Mouse (Mus musculus) heart, postnatal 14 days (tissue): ENCODE measurements around the gene Cggbp1. TPM values are rescaled to one million over a fixed set of nuclear protein-coding genes. Genes with fewer than 3 reads are reported as not detected.

ENCODE experiments used
- DNase-seq, 2 experiments: peaks; one replicate each; pipeline ENCODE4 v3.0.0; 2021 to 2022
- intact Hi-C: fragments of 180-260 bp; cut with DNase I; formaldehyde crosslinking; loops from one replicate; pipeline ENCODE4 v1.15.1; 2025
- total RNA-seq, 2 experiments: library from RNA; stranded (reverse); gene quantifications; 2 replicates each; pipeline ENCODE4 v1.2.3; 2021

The Cggbp1 gene
- total RNA-seq, 2 experiments from 2014 or later = 45.7 to 52.6 TPM

DNA sequence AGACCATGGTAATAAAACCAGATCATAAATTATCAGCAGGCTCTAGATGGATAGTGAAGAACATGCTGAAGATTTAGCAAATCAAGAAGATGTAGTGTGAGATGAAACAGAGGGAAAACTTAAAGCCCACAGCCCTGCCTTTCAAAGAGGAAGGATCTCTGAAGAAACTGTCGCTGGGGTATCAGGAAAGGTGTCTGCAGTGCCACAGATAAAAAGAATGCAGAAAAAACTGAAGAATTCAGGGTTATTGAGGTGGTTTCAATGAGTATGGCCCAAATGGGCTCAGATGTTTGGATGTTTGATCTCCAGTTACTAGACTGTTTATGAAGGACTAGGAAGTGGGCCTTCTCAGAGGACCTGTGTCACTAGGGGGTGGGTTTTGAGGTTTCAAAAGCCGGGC lies 17.8 kb downstream of the Cggbp1 start:
- intact Hi-C loops = loop anchor here (5.0 kb wide), 1 partner anchor 97 kb away; the partner anchor contains the start of gene 4930453N24Rik
- no peak for DNase-seq

DNA sequence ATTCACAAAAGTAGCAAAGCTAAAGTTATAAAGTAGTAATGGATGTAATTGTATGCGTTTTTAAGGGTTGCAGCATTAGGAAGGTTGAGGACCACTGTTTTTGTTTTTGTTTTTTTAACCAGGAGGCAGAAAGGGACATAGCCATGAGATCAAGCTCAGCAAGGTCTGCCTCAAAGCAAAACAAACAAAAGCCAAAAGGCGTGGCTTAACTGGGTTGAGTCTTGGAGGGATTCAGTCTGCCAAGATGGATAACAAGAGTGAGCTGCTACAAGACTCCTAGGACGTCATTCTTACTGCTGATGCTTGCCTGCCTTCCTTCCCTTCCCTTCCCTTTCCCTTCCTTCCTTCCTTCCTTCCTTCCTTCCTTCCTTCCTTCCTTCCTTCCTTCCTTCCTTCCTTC lies 20.5 kb downstream of the Cggbp1 start:
- DNase-seq = peak in 1 of 2 experiments; percentile 24
- intact Hi-C loops = loop anchor here (5.0 kb wide), 1 partner anchor 100 kb away; the partner anchor contains the start of gene 4930453N24Rik

DNA sequence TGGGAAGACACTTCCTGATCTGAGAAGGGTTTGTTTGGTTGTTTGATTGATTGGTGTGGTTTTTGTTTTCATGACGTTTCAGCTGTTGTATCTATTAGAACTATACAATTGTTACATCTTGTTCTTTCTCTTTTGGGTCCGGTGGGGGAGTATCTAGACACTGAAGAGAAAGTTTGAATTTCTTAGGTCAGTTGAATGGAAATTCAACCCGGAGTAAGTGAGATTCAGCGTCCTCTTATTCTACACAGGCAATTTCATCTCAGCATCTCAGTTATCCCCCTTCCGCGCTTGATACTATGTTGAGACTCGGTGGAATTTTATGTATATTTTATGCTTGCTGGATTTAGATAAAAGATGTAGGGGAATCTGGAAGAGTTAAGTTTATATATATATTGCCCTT lies 21.0 kb downstream of the Cggbp1 start:
- no peak for DNase-seq
- intact Hi-C loops = loop anchor here (1.0 to 5.0 kb wide), 2 partner anchors 21 to 101 kb away; partner anchors contain the start of gene 4930453N24Rik

DNA sequence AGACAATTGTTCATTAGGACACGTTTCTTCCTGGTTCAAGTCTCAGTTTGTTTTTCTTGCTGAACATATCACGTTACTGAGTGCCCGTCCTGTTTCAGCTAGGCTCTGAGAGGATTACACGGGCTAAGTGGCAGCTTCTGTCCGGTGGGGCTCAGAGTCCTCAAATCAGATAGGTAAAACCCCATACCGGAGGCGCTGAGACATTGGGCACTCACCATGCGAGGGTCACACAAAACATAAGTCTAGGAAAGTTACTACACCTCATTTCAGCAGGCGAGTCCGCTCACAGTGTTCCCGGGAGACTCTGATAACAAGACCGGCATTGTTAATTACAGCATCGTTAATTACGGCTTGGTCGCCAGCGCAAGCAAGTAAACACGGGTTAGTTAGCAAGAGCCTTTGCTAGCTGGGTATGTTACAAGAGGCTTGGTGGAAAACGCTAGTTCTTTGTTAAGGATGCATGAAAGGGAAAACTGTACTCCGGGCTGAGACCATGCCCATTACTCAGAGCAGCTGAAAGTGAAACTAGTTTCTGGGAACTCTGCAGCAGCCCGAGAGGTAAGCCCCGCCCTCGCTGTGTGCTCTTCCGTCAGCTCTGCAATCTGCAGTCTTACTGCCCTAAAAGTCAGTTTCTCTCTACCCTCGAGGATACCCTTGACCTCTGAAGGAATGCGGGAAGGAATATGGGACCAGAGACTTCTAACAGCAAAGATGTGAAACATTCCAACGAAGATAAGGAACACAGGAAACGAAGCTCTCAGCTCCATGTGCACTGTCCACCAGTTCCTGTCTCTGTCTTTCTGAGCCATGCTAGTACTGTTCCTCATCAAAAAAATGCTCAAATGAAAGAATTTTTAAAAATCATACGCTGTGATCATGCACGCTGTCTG lies 21.9 kb downstream of the Cggbp1 start:
- DNase-seq = peak; percentile 63 to 68
- intact Hi-C loops = loop anchor here (1.0 to 5.0 kb wide), 2 partner anchors 21 to 101 kb away; partner anchors contain the start of gene 4930453N24Rik

DNA sequence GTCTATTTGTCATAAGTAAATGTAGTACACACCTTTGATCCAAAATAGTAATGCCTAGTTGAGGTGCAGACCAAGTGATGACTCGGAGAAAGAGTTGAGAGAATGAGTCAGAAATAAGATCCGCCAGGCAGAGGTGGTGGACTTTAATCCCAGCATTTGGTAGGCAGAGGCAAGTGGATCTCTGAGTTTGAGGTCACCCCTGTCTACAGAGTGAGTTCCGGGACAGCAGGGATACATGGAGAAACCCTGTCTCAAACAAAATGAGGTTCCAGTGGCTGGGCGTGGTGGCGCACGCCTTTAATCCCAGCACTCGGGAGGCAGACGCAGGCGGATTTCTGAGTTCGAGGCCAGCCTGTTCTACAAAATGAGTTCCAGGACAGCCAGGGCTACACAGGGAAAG lies 23.6 kb downstream of the Cggbp1 start:
- intact Hi-C loops = no loop called here
- no peak for DNase-seq

DNA sequence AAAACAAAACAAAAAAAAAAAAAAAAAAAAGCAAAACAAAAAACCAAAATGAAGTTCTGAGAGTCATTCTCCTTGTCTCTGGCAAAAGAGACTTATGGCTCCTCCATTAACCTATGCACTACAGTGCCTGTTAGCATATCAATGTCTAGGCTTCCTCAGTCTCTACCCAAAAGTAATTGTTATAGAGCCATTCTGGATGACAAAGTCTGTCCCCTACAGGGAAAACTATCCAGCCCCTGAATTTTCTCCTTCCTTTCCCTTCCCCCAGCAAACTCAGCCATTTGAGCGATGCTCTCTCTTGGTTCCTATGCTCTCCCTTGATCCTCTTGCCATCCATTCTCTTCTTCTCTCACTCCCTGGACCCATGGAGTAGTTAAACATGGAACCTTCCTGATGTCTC lies 24.0 kb downstream of the Cggbp1 start:
- intact Hi-C loops = no loop called here
- DNase-seq = no peak

DNA sequence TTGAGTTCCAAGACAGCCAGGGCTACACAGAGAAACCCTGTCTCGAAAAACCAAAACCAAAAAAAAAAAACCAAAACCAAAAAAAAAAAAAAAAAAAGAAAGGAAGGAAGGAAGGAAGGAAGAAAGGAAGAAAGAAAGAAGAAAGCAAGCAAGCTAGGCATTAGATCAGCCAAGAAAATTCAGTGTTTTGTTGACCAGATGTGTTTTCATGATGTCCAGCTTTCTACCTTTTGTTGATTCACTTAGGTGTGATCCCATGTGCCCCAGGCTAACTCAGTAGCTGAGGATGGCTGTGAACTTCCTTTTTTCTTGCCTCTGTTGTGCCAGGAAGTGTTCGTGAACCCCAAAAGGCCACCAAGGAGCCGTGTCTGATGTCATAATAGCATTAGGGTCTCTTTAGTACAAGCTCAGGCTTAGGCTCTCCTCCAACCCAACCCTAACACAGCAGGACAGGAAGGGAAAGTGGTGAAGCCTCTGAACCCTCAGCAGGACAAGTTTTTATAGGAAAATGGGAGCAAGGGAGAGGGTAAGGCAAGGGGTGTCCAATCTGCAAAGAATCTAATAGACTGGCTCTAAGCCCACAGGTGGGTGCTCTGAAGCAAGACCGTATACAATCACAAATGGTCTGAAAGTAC lies 25.0 kb downstream of the Cggbp1 start:
- no peak for DNase-seq
- intact Hi-C loops = no loop called here

DNA sequence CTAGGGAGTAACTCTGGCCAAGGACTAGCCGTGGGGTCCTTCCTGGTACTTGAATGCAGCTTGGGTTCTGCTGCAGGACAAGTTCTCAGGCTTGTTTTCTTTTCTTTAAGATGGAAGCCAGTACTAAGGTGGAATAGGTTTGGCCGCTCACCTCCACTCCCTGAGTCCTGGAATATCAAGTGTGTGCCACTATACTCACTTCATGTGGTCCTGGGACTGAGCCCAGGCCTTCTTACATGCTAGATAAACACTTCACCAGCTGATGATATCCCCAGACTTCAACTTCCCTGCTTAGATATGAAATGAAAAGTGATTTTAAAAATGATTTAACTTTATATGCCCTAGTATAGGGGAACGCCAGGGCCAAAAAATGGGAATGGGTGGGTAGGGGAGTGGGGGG lies 25.5 kb downstream of the Cggbp1 start:
- DNase-seq = no peak
- intact Hi-C loops = no loop called here

DNA sequence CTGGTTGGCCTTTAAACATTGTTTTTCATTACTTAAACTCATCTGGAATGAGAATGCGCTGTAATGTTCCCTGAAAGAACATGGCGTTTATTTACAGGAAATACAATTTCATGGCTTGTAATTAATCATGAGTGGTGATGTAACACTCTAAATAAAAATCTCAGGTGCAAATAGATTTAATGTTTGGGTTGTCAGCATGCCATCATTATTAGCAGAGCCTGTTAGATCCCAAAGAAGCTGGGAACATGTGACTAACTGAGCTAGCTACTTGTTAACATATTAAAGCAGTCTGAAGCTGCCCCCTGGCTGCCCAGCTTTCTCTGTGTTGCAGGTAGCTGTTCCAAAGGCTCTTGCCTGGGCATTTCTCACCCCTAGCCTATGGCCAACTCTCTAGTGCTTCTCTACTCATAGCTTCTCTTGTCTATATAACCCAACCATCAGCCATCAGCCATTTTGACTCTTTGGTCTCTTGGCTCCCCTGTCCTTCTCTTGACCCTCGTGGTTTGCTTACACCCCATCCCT lies 26.9 kb downstream of the Cggbp1 start:
- intact Hi-C loops = no loop called here
- no peak for DNase-seq

DNA sequence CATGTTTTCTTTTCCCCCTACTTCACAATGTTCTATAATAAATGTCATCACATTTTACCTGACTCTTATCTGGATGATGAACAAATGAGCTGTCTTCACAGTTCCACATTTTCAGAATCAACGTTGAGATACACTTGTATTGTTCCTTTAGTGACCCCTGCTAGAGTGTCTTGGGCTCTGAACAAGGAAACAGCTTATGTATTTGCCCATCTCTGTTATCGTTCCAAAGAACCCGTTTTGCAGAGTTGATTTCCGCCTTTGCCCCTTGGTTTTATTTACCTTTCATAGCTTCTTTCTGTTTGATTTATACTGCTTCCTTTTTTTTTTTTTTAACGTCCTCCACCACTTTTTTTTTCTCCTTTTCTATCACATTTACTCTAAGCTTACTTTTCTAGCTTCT lies 27.9 kb downstream of the Cggbp1 start:
- intact Hi-C loops = no loop called here
- DNase-seq = no peak

DNA sequence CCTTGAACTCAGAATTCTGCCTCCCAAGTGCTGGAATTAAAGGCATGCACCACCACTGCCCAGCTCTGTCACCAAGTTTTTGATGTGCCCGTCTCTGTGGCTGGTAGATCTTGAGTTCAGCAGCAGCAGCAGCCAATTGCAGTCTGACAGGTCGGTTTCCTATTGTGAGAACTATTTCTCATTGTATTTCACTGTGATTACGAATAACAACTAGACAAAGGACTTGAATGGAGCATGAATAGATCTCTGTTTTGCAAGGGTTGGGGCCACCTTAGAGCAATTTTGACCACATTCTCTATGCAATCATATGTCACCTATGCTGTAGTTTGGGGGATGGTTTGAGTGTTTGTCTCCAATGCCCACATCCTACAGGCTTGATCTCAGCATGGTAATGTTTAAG lies 29.2 kb downstream of the Cggbp1 start:
- DNase-seq = no peak
- intact Hi-C loops = no loop called here

DNA sequence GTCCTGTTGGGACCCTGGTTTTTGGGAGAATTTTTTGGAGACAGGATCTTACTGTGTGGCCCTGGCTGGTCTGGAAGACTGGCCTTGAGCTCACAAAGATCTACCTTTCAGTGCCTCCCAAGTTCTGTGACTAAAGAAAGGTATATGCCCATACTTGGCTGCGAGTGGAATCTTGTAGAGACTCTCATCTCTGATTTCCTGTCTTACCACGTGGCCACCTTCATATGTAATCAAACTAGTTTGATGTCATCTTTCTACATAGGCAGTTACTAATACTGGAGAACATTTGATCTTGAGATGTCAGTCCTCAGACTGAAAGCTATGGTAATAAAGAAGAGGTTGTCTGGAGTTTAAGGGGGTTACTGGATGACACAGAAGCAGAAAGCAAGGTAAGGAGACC lies 29.6 kb downstream of the Cggbp1 start:
- intact Hi-C loops = no loop called here
- DNase-seq = no peak

DNA sequence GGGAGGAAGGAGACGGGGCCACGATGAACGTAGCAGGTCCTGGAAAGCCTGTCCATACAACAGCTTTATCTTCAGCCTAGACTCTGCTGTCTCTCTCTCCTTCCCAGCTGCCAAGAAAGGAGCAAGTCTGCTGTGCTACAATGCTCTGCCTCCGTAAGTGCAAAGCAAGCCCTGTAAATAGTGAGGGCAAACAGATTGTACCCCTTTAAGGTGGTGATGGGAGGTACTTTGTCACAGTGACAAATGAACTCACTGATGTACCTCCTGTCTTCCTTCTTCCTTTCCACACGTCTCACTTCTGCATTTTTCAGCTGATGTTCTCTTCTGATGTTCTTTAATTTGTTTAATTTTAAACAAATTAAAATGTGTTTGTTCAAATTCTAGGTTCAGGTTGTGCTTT lies 32.1 kb downstream of the Cggbp1 start:
- DNase-seq = no peak

DNA sequence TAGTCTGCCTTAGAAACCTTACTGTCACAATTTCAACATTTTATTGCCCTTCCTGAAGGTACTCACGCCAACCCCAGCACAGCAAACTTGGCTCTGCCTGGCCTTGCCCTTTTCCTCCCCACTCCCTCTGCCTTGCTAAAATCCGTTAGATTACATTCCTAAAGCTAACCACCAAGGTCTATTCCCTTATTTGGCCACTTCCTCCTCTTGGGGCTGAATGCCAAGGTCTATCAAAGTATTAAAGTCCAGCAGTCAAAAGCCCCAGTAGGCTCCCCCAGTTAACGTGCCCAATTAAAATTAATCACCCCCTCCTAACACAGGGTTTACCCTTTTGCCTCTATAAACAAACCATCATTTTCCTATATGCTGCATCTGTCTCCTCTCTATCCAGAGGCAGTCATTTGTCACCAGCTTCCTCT lies 32.6 kb downstream of the Cggbp1 start:
- intact Hi-C loops = no loop called here
- no peak for DNase-seq

More for the DNA sequence above, 32.1 kb downstream of the Cggbp1 start:
- intact Hi-C loops = no loop called here

DNA sequence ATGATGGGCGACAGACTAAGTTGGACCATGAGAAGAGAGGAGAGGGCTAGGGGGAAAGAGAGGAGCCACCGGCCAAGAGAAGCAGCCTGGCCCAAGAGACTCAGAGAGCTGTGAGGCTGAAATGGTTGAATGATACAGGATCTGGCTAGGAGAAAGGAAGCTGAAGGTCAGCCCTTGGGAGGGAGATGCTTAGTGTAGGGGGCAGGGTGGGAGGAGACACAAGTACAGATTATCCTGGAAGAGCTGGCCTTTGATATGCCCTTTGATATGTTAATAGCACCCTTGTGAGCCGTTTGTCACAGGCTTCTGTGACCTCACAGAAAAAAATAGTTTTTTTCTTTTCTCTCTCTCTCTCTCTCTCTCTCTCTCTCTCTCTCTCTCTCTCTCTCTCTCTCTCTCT lies 33.3 kb downstream of the Cggbp1 start:
- DNase-seq = no peak
- intact Hi-C loops = no loop called here

DNA sequence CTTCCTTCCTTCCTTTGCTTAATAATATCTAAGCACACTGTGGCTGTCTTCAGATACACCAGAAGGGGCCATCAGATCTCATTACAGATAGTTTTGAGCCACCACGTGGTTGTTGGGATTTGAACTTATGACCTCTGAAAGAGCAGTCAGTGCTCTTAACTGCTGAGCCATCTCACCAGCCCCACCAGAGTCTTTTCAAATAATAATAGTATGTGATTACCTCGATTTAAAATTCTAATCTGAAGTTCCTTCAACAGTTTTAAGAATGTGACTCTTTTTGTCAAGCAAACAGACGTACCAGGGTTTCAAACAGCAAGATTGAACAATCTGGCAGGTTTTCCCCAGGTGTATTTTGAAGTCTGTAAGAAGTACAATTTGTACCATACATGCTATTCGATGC lies 33.8 kb downstream of the Cggbp1 start:
- no peak for DNase-seq
- intact Hi-C loops = no loop called here

DNA sequence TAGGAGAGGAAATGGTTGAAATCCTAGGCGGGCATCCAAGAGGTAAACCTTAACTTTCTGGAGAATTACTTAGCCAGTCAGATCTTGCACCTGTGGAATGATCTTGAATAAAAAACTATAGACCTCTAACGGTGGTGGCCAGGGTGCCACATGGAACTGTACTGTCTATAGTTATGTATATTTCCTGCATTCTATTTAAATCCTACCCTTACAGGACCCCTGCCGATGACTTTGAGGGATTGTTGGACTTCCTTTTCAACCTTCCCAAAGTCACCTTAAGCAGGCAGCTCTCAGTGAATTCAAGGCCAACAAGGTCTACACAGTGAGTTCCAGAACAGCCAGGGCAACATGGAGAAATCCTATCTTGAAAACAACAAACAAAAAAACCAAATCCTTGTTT lies 37.7 kb downstream of the Cggbp1 start:
- intact Hi-C loops = no loop called here
- DNase-seq = no peak

DNA sequence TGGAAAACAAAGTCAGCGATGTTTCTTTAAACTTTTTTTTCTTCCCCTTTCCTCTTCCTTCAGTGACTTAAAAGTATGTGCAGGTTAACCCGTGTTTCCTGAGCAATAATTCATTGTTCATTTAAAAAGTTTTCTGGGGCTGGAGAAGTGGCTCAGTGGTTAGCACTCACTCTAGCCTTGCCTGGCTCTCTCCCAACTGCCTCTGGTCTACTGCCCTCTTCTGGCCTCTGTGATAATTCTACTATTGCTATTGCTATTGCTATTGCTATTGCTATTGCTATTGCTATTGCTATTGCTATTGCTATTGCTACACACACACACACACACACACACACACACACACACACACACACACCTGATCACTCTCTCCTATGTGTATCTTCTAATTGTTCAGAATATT lies 47.3 kb downstream of the Cggbp1 start:
- DNase-seq = peak in 1 of 2 experiments; percentile 23

DNA sequence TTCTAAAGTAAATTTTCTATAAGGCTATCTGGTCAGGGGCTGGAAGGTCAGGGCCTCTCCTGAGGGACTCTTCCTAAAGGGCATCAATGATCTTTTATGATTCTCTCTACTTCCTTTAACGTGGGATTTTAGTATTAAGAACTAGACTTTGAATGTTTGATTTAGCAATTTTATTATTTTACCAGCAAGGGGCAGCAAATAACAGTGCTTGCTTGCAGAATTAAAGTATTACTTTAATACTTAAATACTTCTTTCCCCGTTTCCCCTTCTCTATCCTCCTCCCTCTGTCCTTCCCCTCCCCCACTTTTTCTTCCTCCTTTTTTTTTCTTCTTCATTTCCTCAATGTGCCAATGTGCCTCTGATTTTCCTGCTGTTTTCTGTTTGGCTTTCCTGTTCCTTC lies 51.5 kb downstream of the Cggbp1 start:
- intact Hi-C loops = no loop called here
- DNase-seq = no peak

More for the DNA sequence above, 47.3 kb downstream of the Cggbp1 start:
- intact Hi-C loops = loop anchor here (5.0 kb wide), 1 partner anchor 142 kb away; no protein-coding TSS in a partner anchor

DNA sequence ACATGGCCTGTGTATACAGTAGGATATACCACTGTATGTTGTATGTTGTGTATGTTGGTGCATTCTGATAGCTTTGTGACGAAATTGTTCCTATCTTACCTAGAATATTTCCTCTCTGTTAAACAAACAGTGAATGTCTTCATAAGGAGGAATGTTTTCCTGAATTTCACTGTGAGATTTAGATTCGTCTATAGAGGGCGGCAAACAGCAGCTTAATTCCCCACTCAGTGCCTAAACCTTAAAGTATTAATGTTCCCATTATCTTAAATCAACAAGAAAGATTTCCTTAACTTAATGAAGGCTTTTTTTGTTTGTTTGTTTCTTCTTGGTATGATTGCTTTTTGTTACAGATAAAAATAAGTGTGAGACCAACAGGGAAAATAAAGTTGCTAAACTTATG lies 55.3 kb downstream of the Cggbp1 start:
- intact Hi-C loops = loop anchor here (5.0 kb wide), 1 partner anchor 590 kb away; no protein-coding TSS in a partner anchor

DNA sequence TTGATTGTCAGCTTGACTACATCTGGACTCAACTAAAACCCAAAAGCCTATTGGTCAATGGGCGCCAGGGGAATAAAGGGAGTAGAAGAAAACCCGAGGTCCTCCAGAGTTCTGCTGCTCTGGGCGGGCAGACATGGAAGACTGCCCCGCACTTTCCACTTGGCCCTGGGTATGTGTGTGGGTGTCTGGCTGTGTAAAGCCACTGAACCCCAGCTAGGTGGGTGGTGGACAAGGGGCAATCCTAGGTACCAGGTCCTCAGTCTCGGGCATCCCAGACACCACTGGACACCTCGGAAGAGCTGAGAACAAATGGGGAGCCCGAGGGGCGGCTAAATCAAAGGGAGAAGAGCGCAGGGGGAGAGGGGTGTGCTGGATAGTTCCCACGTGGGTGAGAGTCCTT lies 57.0 kb downstream of the Cggbp1 start:
- no peak for DNase-seq
- intact Hi-C loops = loop anchor here (2.0 to 5.0 kb wide), 2 partner anchors 566 to 589 kb away; no protein-coding TSS in a partner anchor

More for the DNA sequence above, 55.3 kb downstream of the Cggbp1 start:
- DNase-seq = peak in 1 of 2 experiments; percentile 8
